9 mouse cellular contexts compared by ENCODE assay signal in genomic region chr5:131733324-131733660, GRCm38 (mm10).
DNase-seq lines count a peak whose midpoint lies in the region; ATAC-seq and TF ChIP-seq lines count a peak whose summit lies in the region.
"Had no signal": no experiment of that assay in that cellular context is flagged by ENCODE, and none has a peak within 500 bp of the region (broad histone marks: within the 10 kb centered on the region; RNA-seq: fewer than 3 reads in every experiment).

No protein-coding gene starts in this region.

- TF ChIP-seq CTCF in stomach, postnatal 0 days (IDR thresholded peaks at IDR 0.05; ENCODE audit: low read depth) = no peak

- no peak overlapping the region for H3K9ac ChIP-seq in midbrain, embryonic 11.5 days (ENCODE audit: low read length)
- H3K9ac ChIP-seq in midbrain, embryonic 15.5 days = no peak overlapping the region
- H3K9ac ChIP-seq in embryonic facial prominence, embryonic 13.5 days = no peak overlapping the region
- H3K9ac ChIP-seq in stomach, postnatal 0 days (ENCODE audit: low read length) = no peak overlapping the region

- H3K27ac ChIP-seq in midbrain, embryonic 11.5 days (ENCODE audit: low read depth, low read length) = no peak overlapping the region
- no peak overlapping the region for H3K27ac ChIP-seq in midbrain, embryonic 15.5 days
- H3K27ac ChIP-seq in embryonic facial prominence, embryonic 13.5 days = peak overlapping the region; percentile 39; the same call in 1 of the 2 replicates
- H3K27ac ChIP-seq in stomach, postnatal 0 days (replicated peaks) = peak overlapping the region; percentile 69

- no peak overlapping the region for H3K4me3 ChIP-seq in midbrain, embryonic 11.5 days (ENCODE audit: low read depth, low read length)
- H3K4me3 ChIP-seq in midbrain, embryonic 15.5 days = no peak overlapping the region
- H3K4me3 ChIP-seq in embryonic facial prominence, embryonic 13.5 days = no peak overlapping the region
- H3K4me3 ChIP-seq in stomach, postnatal 0 days (ENCODE audit: low read depth, low read length) = no peak overlapping the region
- H3K4me3 ChIP-seq: myocyte had no signal

- no peak overlapping the region for H3K4me2 ChIP-seq in midbrain, embryonic 11.5 days
- H3K4me2 ChIP-seq in midbrain, embryonic 15.5 days = no peak overlapping the region
- no peak overlapping the region for H3K4me2 ChIP-seq in embryonic facial prominence, embryonic 13.5 days
- no peak overlapping the region for H3K4me2 ChIP-seq in stomach, postnatal 0 days (replicated peaks; ENCODE audit: low read depth)

- no peaks in the 10 kb centered on the region for H3K9me3 ChIP-seq in midbrain, embryonic 11.5 days (ENCODE audit: control insufficient read depth, low read length)
- H3K9me3 ChIP-seq in midbrain, embryonic 15.5 days = no peaks in the 10 kb centered on the region
- H3K9me3 ChIP-seq in embryonic facial prominence, embryonic 13.5 days = no peaks in the 10 kb centered on the region
- H3K9me3 ChIP-seq in stomach, postnatal 0 days (ENCODE audit: control insufficient read depth, low read length) = no peaks in the 10 kb centered on the region

- WGBS in midbrain, embryonic 11.5 days = under 1% methylated on average over 5 of the region's 5 CpGs
- WGBS in midbrain, embryonic 15.5 days = 7% methylated on average over 5 of the region's 5 CpGs
- WGBS in embryonic facial prominence, embryonic 13.5 days = 6% methylated on average over 5 of the region's 5 CpGs
- WGBS in large intestine, adult 2 months = 11% methylated on average over 5 of the region's 5 CpGs
- WGBS in stomach, postnatal 0 days = 19% methylated on average over 5 of the region's 5 CpGs

- H3K36me3 ChIP-seq in midbrain, embryonic 11.5 days (ENCODE audit: control insufficient read depth, insufficient read depth, low read length) = no peaks in the 10 kb centered on the region; the same call in 1 of the 2 replicates
- H3K36me3 ChIP-seq in midbrain, embryonic 15.5 days (replicated peaks) = no peaks in the 10 kb centered on the region
- H3K36me3 ChIP-seq in embryonic facial prominence, embryonic 13.5 days = no peaks in the 10 kb centered on the region
- no peaks in the 10 kb centered on the region for H3K36me3 ChIP-seq in stomach, postnatal 0 days (ENCODE audit: control insufficient read depth, insufficient read depth, low read length)

- H3K4me1 ChIP-seq in midbrain, embryonic 11.5 days (ENCODE audit: control insufficient read depth, insufficient read depth, low read length) = peaks cover 8% of the 10 kb centered on the region
- H3K4me1 ChIP-seq in midbrain, embryonic 15.5 days = peaks cover 8% of the 10 kb centered on the region
- H3K4me1 ChIP-seq in embryonic facial prominence, embryonic 13.5 days = peaks cover 58% of the 10 kb centered on the region
- no peaks in the 10 kb centered on the region; the same call in 1 of the 2 replicates for H3K4me1 ChIP-seq in stomach, postnatal 0 days (replicated peaks; ENCODE audit: control insufficient read depth, insufficient read depth)

- H3K27me3 ChIP-seq in midbrain, embryonic 11.5 days (ENCODE audit: control insufficient read depth, insufficient read depth, low read length) = no peaks in the 10 kb centered on the region
- no peaks in the 10 kb centered on the region for H3K27me3 ChIP-seq in midbrain, embryonic 15.5 days (replicated peaks)
- no peaks in the 10 kb centered on the region for H3K27me3 ChIP-seq in embryonic facial prominence, embryonic 13.5 days
- H3K27me3 ChIP-seq in stomach, postnatal 0 days (ENCODE audit: control insufficient read depth, insufficient read depth, low read length) = no peaks in the 10 kb centered on the region

- 0 out of 2 replicates have a peak, but pooled peaks have one; percentile 46 for ATAC-seq in midbrain, embryonic 11.5 days (ENCODE audit: low FRiP score)
- ATAC-seq in midbrain, embryonic 15.5 days (replicated peaks) = no peak
- no peak for ATAC-seq in embryonic facial prominence, embryonic 13.5 days (ENCODE audit: insufficient number of reproducible peaks, insufficient read depth, low FRiP score, low TSS enrichment, low read depth)
- ATAC-seq in stomach, postnatal 0 days (ENCODE audit: low FRiP score, low TSS enrichment) = peak; percentile 80

- no peak for DNase-seq in midbrain, embryonic 11.5 days (ENCODE audit: low spot score, missing footprints)
- DNase-seq in large intestine, adult 2 months (ENCODE audit: low read depth, low spot score) = peak; percentile 68
- peak; percentile 63 for DNase-seq in stomach, postnatal 0 days (ENCODE audit: low spot score)
- DNase-seq in spleen, postnatal 14 days (ENCODE audit: low spot score in 2 of 2) = no peak
- no peak for DNase-seq in lung, postnatal 36 days
- DNase-seq in left cerebral cortex, postnatal 36 days (ENCODE audit: low spot score in 2 of 2) = no peak

- TF ChIP-seq EP300 in stomach, postnatal 0 days (optimal IDR thresholded peaks at IDR 0.05) = no peak

- intact Hi-C loops in left cerebral cortex, postnatal 36 days (cut with DNase I) = no loop called here

Comparison
In these comparisons a context has a peak if more than half of its experiments do, and no peak if none do; other contexts are left out.
1. ATAC-seq: peak in midbrain, embryonic 11.5 days (single experiment) and stomach, postnatal 0 days (single experiment); none in midbrain, embryonic 15.5 days (single experiment) and embryonic facial prominence, embryonic 13.5 days (single experiment).
2. DNase-seq: peak in large intestine, adult 2 months (single experiment) and stomach, postnatal 0 days (single experiment); none in midbrain, embryonic 11.5 days (single experiment), spleen, postnatal 14 days (0 of 2), lung, postnatal 36 days (single experiment) and left cerebral cortex, postnatal 36 days (0 of 2).
3. H3K27ac ChIP-seq: peak in embryonic facial prominence, embryonic 13.5 days (single experiment) and stomach, postnatal 0 days (single experiment); none in midbrain, embryonic 11.5 days (single experiment) and midbrain, embryonic 15.5 days (single experiment).